In genomic region chr6:47672741-47673140, GRCm38 (mm10) we compare ENCODE assay signal across 8 mouse cellular contexts.
A peak's percentile ranks its signal among the peaks of the same experiment; 100 is the strongest.
DNase-seq lines count a peak whose midpoint lies in the region; ATAC-seq and TF ChIP-seq lines count a peak whose summit lies in the region.
"Not testable (repeated sequence)": the region's sequence is repeated elsewhere in the genome, so short reads cannot be mapped to it uniquely, and the experiment has no call there.

No protein-coding gene starts in this region.

- H3K4me1 ChIP-seq in embryonic facial prominence, embryonic 14.5 days (ENCODE audit: control insufficient read depth, insufficient read depth, low read length); heart, embryonic 11.5 days (ENCODE audit: control insufficient read depth, insufficient read depth, low read length); lung, postnatal 0 days (ENCODE audit: insufficient read depth, low read depth, low read length): not testable (repeated sequence)

- not testable (repeated sequence) for H3K9me3 ChIP-seq in embryonic facial prominence, embryonic 14.5 days (ENCODE audit: control insufficient read depth, low read length); heart, embryonic 11.5 days (replicated peaks; ENCODE audit: control insufficient read depth, low read length); lung, postnatal 0 days (ENCODE audit: low read length)

- not testable (repeated sequence) for TF ChIP-seq CTCF in lung, postnatal 0 days (IDR thresholded peaks at IDR 0.05)

- not testable (repeated sequence) for H3K27me3 ChIP-seq in embryonic facial prominence, embryonic 14.5 days (replicated peaks; ENCODE audit: control insufficient read depth, insufficient read depth, low read length); heart, embryonic 11.5 days (ENCODE audit: control insufficient read depth, insufficient read depth, low read length); lung, postnatal 0 days (replicated peaks; ENCODE audit: insufficient read depth, low read length)

- H3K4me2 ChIP-seq in embryonic facial prominence, embryonic 14.5 days (ENCODE audit: low read depth, low read length) = peak overlapping the region; percentile 45
- H3K4me2 ChIP-seq in heart, embryonic 11.5 days = peak overlapping the region; percentile 47
- 0 out of 2 replicates have a peak overlapping the region, but pooled peaks have one; percentile 22 for H3K4me2 ChIP-seq in lung, postnatal 0 days (replicated peaks; ENCODE audit: low read depth, low read length)

- not testable (repeated sequence) for H3K9ac ChIP-seq in embryonic facial prominence, embryonic 14.5 days (ENCODE audit: low read depth, low read length); heart, embryonic 11.5 days (ENCODE audit: low read depth, low read length); lung, postnatal 0 days (replicated peaks; ENCODE audit: low read depth)

- not testable (repeated sequence) for ATAC-seq in embryonic facial prominence, embryonic 14.5 days (ENCODE audit: low read depth); heart, embryonic 11.5 days (replicated peaks; ENCODE audit: insufficient number of reproducible peaks, low FRiP score, low TSS enrichment); lung, postnatal 0 days

- not testable (repeated sequence) for H3K36me3 ChIP-seq in embryonic facial prominence, embryonic 14.5 days (ENCODE audit: control insufficient read depth, insufficient read depth, low read length); heart, embryonic 11.5 days (ENCODE audit: control insufficient read depth, insufficient read depth, low read length); lung, postnatal 0 days (ENCODE audit: insufficient read depth, low read length)

- peak overlapping the region; percentile 25 for H3K4me3 ChIP-seq in embryonic facial prominence, embryonic 14.5 days (ENCODE audit: low read depth, low read length)
- 0 out of 2 replicates have a peak overlapping the region, but pooled peaks have one; percentile 25 for H3K4me3 ChIP-seq in heart, embryonic 11.5 days (ENCODE audit: low read depth, low read length)
- not testable (repeated sequence) for H3K4me3 ChIP-seq in lung, postnatal 0 days (ENCODE audit: low read depth, low read length)

- not testable (repeated sequence) for H3K27ac ChIP-seq in embryonic facial prominence, embryonic 14.5 days (replicated peaks; ENCODE audit: low read depth, low read length); heart, embryonic 11.5 days (ENCODE audit: low read depth, low read length); lung, postnatal 0 days (ENCODE audit: low read length)

- 3% methylated on average over 6 of the region's 33 CpGs for WGBS in embryonic facial prominence, embryonic 14.5 days
- WGBS in heart, embryonic 11.5 days (ENCODE audit: insufficient replicate concordance) = 2% methylated on average over 6 of the region's 33 CpGs
- 4% methylated on average over 3 of the region's 33 CpGs for WGBS in lung, postnatal 0 days

- DNase-seq in adrenal gland, adult 8-10 months = peak; percentile 55
- DNase-seq in embryonic facial prominence, embryonic 14.5 days (ENCODE audit: low spot score); lung, postnatal 0 days (ENCODE audit: low spot score): not testable (repeated sequence)
- DNase-seq in kidney, adult 11 months = peak; percentile 17
- peak; percentile 36 to 43 for DNase-seq in left cerebral cortex, adult 8-10 months (ENCODE audit: low spot score in 2 of 2)
- peak; percentile 22 for DNase-seq in right cerebral cortex, postnatal 25 days
- peak; percentile 33 to 45 for DNase-seq in urinary bladder, adult 18-20 months (ENCODE audit: low spot score in 2 of 2)

- TF ChIP-seq EP300 in lung, postnatal 0 days (IDR thresholded peaks at IDR 0.05) = not testable (repeated sequence)
